Mouse (Mus musculus) frontal cortex, postnatal 10 days (tissue): ENCODE data around the gene Eef1a1.
"Not testable (repeated sequence)": the region's sequence is repeated elsewhere in the genome, so short reads cannot be mapped to it uniquely, and the experiment has no call there.

Experiments used
- DNase-seq, 2 experiments: peaks; one replicate each; pipeline ENCODE4 v3.0.0; 2022; ENCODE audit warnings: low spot score in 2 of 2, mixed read lengths in 1 of 2

Eef1a1 gene

DNA sequence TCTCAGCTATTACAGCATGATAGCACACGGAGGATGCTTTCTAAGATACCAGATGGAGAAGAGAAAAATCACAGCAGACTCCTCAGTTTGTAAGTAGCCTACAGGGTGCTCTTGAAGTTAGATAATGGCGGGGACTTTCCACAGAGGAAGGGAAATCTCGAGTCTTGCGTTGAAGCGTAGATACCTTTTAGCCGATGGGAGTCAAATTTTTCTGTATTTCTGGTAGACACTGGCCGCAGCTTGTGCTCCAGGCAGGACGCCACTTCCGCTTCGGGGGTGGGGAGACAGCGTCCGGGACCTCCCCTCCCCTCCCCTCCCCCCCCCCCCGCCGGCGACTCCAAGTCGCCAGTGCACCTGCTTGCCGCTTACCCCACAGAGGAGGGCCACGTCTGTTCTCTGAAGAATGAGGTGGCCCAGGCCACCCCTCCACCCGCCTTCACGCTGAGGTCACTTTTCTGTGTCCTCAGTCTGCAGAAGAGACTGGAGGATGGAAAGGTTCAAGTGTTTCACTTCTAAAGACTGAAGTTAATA lies at the start of gene Eef1a1:
Gene Eef1a1 (minus strand): TSS at position 262 of the 531 bp plus-strand sequence.
- peak in 1 of 2 experiments; percentile 20 for DNase-seq

DNA sequence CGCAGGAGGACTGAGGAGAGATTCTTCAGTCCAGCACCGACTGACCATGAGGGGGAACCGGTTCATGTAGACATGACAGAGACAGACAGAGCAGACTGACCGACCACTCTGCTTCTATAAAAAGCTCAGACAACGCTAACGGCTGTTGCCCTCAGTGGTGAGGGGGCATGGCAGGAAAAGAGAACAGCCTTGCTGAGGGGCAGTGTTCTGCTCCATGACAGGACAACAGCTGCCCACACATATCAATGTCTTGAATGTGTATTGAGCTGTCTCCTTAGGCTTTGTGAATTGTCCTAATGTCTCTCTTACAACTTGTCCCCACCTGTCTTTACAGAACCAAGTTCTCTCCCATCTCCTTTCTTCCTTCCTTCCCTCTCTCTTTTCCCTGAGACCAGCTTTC lies 49.5 kb upstream of the Eef1a1 start:
- no peak for DNase-seq

DNA sequence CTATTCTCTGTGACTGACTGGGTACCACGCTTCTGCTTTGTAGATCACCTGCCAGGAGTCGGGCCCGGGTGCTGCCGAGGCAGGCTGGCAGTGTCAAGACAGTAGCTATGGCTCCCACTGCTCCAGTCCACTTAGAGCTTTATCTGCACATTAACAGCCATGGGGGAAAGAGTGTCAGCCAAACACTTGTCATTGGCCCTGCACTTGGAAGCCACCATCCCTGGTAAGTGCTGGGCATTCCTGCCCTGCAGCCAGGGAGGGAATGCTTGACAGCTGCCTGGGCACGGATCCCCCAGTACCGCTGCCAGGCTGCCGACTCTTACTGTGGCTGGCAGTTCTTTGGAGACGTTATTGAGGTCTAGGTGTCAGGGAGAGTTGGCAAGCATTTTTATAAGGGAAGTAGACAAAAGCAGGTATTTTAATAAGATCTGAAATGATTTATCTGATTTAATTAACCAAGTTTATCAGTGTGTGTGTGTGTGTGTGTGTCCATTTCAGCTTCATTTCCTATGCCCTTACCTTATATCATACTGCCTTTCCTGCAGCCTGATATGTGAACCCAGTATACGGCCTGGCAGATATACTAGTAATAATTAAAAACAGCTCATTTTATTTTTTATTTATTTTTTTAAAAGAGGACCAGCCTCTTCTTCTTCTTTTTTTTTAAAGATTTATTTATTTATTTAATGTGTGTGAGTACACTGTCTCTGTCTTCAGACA lies 48.4 kb upstream of the Eef1a1 start:
- no peak for DNase-seq

DNA sequence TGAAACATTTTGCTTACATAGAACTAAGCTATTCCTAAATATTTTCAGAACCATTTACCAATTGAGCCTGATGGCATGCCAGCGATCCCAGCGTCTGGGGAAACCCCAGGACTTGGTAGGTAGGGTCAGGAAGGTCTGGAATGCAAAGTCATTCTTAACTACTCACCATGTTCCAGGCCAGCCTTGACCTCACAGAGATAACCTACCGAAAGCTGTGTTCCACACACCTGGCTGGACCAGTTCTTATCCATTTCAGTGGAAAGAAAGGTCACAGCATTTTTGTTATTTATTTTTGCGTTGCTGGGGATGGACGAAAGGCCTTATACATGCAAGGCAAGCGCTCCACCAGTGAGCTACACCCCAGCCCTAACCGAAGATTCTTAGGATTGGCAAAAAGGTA lies 45.7 kb upstream of the Eef1a1 start:
- no peak for DNase-seq

DNA sequence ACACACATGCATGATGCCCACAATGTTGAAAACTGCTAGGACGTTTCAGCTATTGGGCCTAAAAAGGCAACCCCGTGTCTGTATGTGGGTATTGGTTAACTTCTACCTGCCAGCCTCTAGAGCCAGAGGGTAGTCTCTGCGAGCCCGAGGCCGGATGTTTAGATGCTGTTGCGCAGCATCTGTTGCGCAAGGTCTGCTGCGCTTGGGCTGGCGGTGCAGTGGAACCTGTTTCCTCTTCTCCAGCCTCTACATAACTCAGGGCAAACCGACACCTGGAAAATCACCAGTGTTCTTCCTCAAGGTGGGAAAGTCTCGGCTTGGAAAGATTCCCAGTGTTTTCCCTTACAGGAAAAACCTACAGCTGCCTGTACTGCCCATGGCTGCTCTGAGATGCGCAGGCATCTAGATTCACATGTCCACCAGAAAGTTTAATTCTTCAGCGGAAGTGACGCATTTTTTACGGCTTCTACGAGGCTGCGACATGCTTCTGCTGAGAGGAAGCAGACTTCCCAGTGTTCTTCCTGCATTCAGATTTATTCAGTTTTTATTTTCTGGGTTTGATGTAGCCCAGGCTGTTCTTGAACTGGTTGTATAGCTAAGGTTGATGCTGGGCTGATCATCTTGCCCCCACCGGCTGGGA lies 44.5 kb upstream of the Eef1a1 start:
- DNase-seq = no peak

DNA sequence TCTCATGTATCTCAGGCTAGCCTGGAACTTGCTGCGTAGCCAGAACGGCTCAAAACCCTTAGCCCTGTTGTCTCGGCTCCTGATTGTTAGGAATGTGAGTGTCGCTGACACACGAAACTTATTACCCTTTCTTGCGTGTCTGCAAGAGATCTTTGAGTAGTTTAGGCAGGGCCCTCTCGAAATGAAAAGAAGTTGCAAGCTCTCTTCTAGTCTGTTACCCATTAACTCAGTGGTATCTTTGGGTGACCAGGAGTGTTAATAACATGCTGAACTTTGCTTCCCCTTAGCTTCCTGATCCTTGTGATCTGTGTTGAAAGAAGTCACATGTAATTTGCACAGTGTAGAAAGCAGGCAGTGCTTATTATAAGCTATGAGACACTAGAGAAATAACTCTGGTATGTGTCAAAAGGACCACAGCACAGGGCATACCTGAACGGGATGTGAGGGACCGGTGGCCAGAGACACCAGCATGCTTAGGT lies 43.4 kb upstream of the Eef1a1 start:
- no peak for DNase-seq

DNA sequence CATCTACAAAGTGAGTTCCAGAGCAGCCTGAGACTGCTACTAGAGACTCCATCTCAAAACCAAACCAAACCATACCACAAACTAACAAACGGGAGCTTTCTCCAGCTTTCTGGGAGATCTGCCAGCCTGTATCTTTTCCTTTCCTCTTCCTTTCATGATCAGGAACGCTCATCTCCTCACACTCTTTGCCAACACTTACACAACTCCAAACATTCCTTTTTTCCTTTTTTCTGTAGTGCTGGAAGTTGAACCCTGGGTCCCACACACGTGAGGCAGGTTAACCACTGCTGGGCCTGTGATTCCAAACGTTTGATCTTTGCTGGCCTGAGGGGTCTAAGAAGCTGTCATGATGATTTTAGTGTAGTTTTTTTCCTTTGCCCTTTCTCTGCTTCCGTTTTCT lies 42.9 kb upstream of the Eef1a1 start:
- no peak for DNase-seq

DNA sequence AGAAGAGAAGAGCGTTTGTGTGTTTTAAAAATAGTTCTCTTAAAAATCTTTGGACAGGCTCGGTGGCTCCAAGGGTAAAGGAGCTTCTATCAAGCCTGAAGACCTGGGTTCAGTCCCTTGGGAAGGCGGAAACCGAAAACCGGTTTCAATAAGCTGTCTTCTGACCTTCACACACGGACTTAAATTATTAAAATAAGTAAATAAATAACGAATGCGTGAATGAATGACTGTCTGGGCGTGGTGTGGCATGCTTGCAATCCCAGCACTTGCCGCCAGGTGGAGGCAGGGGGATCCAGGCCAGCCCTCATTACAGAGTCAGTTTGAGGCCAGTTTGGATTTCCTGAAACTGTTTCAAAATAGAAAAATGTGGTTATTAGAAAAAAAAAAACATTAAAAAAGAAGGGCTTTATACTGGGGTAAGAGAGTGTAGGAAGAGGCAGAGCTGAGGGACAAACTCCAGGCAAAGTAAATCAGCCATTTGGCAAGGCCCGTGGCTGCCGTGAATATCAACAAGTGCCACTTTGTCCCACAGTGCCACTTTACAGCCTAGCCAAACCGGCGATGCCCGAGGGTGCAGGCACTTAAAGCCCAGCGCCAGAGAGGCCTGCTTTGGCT lies 38.9 kb upstream of the Eef1a1 start:
- DNase-seq = peak; percentile 52 to 77

DNA sequence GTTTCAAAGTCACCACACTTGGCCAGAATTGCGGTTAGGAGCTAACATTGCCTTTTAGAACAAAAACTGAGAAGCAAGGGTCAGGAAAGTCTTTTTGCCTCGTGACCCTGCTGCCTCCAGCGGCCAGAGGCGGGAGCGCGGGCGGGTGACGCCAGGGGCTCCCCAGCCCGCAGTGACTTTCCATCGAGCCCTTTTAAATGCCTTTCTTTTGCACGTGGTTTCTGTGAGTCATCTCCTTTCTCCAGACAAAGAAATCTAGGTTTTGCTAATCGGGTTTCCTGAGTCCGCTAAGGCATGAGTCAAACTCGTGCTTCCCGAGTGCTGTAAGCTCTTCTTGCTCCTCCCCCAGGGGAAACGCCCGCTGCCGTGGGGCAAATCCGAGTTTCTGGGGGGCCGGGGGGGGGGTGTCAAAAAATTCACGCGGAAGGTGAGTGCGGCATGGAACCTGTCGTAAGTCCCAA lies 38.4 kb upstream of the Eef1a1 start:
- DNase-seq = peak; percentile 48 to 67

DNA sequence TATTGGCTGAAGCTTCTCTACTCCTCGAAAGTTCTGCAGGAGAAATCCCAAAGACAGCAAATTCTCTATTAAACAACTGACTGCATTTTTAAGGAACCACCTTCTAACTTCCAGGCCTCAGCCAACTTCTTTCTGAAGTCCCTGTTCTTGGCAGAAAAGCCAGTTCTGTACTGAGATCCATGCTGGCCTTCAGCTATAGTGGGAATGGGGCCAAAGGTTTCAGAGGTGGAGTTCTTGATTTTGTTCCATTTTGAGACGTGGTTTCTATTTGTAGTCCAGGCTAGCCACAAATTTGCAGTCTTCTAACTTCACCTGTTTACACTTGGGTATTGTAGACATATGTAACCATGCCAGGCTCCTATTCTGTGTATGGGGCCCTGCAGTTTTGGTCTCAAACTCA lies 37.3 kb upstream of the Eef1a1 start:
- no peak for DNase-seq

DNA sequence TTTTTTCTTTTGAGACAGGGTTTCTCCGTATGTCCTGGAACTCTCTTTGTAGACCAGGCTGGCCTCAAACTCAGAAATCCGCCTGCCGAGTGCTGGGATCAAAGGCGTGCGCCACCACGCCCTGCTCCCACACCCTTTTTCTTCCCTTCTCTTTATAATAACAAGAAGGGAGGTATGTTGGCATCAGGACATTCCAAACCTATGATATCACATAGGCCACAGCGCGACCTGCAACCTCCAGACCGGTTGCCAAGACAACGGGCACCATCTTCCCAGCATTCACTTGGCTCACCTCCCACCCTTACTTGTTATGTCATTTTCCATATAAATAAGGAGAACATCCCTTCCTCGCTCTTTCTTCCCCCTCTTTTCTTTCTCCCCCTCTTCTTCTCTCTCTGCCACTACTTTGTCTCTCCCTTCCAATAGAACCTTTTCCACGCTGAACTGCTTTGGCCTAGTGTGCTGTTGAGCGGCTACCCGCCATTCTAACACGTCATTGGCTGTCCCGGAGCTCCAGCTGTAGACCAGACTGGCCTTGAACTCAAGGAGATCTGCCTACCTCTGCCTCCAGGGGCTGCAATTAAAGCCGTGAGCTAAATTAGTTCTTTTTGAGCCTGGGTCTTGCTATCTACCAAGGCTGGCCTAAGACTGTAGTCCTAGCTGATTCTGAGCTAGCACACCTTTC lies 36.6 kb upstream of the Eef1a1 start:
- no peak for DNase-seq

DNA sequence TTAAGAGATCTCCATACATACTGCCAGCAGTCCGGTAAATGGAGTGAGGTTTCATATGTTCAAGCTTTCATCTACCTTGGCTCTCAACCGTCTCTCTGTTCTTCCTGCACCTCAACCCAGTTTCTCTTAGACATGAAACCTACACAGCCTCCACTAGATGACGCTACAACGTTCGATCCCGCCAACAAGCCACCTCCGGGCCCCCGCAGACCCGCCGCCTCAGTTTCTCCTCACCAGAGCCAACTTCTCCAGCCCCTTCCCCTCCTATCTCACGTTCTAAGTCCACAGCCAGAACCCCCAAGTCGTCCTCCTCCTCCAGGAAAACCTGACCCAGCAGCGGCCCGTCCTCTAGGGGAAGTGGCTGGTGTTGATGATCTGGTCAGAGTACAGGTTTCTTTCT lies 32.7 kb upstream of the Eef1a1 start:
- DNase-seq = peak; percentile 20 to 38

DNA sequence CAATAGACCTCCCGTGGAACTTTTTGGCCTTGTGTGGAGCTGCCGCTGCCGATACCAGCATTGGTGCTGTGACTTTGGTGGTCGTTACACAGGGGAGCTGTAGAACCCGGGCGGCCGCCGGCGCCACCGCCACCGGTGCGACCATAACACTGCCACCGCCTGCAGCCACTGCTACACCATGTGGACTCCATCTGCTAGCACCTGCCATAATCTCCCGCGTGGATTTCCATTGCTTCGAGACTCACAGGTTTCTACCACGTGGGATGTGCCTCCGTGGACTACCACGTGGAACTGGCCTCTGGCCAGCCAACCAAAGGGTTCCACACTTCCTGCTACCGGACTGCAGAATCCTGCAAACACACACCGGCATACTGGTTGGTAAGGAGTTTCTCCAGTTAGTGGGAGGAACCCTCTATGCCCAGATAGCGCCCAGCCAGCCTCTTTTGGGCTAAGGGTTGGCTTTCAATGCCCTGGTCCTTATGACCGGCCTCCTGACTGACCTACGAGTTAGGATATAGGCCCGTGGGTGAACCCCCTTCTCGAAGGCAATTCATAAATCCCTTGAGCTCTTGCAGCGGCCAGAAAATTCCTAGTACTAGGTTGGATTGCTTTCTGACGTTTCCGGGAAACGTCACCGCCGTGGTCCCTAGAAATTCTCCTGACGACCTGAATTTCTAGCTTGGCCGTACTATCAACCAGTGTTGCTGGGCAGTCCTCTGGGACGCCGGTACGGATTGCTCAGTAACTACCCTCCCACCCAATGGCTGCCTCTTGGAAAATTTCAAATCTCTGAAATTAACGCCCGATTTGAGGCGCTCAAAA lies 32.0 kb upstream of the Eef1a1 start:
- peak; percentile 63 to 68 for DNase-seq

DNA sequence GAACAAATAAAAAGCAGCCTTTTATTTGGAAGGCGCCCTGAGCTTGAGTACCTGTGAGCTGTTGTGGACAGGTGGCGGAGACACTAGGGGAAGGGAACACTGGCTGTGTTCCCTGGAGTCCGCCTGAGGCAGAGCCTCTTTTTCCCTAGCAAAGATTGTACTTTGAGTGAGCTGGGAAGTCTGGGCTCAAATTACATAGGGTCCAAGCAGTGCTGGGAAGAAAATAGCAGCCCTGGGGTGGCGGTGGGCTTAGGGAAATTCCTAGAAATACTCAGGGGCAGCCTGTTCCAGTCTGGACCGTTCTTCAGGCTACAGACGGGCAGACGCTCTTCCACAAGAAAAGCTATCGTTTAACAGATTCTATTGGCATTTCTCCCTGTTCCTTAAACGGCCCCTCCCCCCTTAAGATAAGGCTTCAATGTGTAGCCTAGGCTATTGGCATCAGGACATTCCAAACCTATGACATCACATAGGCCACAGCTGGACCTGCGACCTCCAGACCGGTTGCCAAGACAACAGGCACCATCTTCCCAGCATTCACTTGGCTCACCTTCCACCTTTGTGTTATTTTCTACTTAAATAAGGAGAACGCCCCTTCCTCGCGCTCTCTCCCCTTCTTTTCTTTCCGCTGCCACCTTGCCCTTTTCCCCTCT lies 31.3 kb upstream of the Eef1a1 start:
- no peak for DNase-seq

DNA sequence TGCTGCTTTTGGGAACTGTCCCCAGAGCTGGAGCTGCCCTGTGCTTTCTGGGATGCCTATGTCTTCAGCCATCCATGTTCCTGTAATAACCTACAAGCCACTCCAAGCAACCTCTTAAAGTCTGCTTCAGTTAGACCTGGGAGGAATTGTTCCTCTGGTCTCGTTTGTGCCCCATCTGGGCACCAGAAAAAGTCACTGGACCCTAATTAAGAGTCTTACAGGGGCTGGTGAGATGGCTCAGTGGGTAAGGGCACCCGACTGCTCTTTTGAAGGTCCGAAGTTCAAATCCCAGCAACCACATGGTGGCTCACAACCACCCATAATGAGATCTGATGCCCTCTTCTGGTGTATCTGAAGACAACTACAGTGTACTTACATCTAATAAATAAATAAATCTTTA lies 28.3 kb upstream of the Eef1a1 start:
- not testable (repeated sequence) for DNase-seq

DNA sequence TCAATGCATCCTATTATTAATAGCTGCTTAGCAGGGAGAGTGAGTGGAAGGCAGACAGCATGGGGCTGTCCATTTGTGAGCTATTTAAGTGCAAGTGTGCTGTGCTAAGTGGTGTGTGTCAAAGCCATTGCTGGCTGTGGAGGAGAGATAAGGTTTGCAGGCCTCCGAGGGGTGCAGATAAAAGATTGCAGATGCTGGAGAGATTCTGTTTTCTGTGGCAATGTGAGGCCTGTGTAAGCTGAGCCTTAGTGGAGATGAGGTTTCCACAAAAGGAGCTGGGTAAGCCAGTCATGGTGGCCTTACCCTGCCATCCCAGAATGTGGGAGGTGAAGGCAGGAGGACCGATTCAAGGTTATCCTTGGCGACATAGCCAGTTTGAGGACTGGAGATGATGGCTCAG lies 27.2 kb upstream of the Eef1a1 start:
- no peak for DNase-seq

DNA sequence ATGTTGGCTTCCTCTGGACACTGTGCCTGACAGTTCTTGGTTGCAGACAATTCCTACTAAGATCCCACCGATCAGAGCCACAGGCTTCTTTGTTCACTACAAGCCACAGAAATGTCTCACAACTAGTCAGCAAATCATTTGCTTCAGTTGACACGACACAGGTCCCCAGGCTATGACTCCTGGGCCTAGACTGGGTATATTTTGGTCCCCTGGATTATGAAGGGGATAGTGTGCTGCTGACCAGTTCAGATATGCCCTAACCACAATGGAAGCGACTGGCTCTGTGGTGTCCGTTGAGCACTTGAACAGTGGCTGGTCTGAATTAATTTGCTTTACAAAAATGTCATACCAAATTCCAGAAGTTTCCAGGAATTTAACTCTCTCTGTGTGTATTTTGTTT lies 25.7 kb upstream of the Eef1a1 start:
- no peak for DNase-seq

DNA sequence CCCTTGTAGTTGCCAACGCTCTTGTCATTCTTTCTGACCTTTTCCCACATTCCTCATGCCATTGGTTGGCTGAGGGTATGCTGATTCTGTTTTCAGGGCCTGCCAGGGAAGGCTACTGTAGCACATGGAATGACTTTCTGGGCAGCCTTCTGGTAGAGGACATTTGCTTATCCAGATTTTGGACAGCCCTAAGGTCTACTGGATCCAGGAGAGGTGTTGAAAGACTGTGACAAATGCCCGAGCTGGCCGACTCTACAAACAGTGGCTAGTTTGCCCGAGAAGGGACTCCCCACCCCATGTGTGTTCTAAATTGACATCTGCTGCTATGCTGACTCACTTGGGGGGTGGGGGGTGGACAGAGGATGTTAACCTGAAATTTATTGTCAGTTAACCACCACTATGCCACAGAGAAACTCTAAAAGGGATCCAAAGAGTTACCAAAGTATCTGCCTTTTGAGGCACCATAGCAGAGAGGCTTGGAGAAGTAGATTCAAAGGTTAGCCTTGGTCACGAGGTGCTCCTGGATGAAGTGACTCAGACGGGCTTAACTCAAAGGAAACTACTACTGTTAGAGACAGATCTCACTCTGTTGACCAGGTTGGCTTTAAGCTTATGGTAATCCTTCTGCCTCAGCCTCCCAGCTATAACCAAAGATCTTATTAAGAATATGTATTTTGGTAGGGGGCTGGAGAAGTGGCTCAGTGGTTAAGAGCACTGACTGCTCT lies 25.0 kb upstream of the Eef1a1 start:
- DNase-seq = no peak

DNA sequence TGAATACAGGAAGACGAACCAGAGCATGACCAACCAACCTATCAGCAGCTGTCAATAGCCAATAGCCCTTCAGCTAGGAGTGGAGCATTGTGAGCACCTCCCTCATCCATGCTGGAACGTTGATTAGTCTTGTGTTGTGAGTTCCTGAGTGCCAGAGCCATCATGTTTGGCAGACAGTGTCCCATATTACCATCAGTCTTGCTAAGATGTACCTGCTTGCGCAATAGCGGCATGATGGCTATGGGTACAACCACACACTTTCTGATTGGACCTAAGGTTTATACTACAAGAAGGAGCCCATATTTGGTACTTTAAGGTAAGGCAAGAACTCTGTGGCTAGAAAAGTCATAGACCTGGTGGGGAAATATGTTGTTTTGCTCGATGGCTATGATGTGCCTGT lies 22.8 kb upstream of the Eef1a1 start:
- DNase-seq = no peak
